Mouse (Mus musculus) E14TG2a.4 (cell line): ENCODE measurements around the gene Gm11559.

ENCODE experiments used
- CTCF ChIP-seq: conservative IDR thresholded peaks from 2 replicates; pipeline ENCODE4 v1.5.1; 2014; ENCODE audit warnings: low read length
- NANOG ChIP-seq: IDR thresholded peaks from 2 replicates; pipeline ENCODE4 v1.6.1; 2014; ENCODE audit warnings: borderline replicate concordance, low read length, mixed read lengths
- POU5F1 ChIP-seq: IDR thresholded peaks from 2 replicates; pipeline ENCODE4 v1.6.1; 2014; ENCODE audit warnings: low read length, borderline replicate concordance

GRCm38 (mm10) chr11:99837966-99838365 lies 26.3 kb upstream of the Gm11559 start, which contains the start of gene 2300003K06Rik:
- TF ChIP-seq POU5F1 = no peak
- TF ChIP-seq CTCF = no peak
- no peak for TF ChIP-seq NANOG
